Mouse (Mus musculus): Measurements from ENCODE around the gene Thap4. TPM values are rescaled to one million over a fixed set of nuclear protein-coding genes. Genes with fewer than 3 reads are reported as not detected.

The Thap4 gene
- total RNA-seq (2015; ENCODE audit: low replicate concordance) = 6.3 and 15.0 TPM in 2 replicates
- total RNA-seq (2017; ENCODE audit: low replicate concordance) = 1.4 and 6.1 TPM in 2 replicates

DNA sequence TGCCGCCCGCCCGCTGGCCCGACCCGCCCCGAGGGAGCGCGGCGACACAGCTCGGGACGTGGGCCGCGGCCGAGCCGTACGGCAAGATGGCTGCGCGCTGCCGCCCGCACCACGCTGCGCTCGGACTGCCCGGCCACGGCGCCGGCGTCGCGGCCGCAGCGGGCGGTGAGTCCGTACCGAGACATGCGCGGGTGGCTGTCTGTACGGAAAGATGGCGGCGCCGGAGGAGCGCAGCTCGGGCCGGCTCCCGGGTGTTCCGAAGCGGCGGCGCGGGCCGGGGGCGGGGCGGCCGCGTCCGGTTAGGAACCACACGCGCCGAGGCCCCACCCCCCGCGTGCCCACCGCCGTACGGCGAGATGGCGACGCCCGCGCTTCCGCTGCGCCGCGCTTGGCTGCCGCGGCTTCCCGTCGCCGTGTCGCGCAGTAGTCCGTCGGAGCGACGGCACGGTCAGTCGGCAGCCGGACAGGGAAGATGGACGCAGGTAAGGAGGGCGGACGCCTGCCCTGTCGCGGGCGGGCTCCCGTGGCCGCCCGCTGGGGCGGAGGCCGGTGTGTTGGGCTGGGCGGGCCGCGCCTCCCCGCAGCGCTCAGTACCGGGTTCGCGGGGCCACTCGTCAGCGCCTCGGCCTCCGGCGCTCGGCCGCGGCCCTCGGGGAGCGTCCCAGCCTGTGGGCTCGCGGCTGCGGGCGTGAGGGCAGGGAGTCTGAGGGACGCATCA lies at the start of gene Thap4:
Gene Thap4, minus strand, starts transcription at position 292 of the 718 bp plus-strand sequence.
- ATAC-seq (replicated peaks; ENCODE audit: low FRiP score, poor library complexity, severe bottlenecking) = peak; percentile 63

- ATAC-seq (replicated peaks; ENCODE audit: low FRiP score, poor library complexity, severe bottlenecking) = peak; percentile 72
Measured at GRCm38 (mm10) chr1:93803556-93804507, 49.2 kb upstream of the Thap4 start, which contains the start of gene Ing5. Gene Ing5, plus strand, starts transcription at chr1:93803965.

GRCm38 (mm10) chr1:93802771-93803170 lies 48.1 kb upstream of the Thap4 start:
- 0 out of 2 replicates have a peak, but pooled peaks have one; percentile 4 for ATAC-seq (replicated peaks; ENCODE audit: low FRiP score, poor library complexity, severe bottlenecking)

DNA sequence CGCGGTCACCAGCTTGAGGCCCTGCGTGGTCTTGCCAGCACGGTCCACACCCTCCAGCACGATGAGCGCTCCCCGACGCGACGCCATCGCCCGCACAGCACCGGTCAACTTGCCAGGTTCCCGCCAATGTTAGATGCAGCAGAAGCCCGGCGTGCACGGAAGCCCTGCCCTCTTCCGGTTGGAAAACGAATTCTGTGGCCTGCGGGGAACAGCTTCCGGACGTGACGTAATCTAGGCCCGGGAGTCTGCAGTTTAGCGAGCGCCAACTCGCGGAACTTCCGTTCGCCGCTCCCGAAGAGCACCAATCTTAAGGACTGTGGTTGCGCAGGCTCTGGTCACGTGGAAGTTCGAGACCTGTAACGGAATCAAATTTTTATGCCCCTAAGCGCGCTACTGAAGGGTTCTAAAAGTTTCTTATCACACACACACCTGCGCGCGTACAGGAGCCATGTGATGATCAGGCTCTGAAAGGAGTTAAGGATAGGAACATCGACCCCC lies 47.1 kb upstream of the Thap4 start, which contains the start of gene Dtymk:
Gene Dtymk, minus strand, starts transcription at position 194 of the 498 bp plus-strand sequence.
- peak; percentile 72 for ATAC-seq (replicated peaks; ENCODE audit: low FRiP score, poor library complexity, severe bottlenecking)

DNA sequence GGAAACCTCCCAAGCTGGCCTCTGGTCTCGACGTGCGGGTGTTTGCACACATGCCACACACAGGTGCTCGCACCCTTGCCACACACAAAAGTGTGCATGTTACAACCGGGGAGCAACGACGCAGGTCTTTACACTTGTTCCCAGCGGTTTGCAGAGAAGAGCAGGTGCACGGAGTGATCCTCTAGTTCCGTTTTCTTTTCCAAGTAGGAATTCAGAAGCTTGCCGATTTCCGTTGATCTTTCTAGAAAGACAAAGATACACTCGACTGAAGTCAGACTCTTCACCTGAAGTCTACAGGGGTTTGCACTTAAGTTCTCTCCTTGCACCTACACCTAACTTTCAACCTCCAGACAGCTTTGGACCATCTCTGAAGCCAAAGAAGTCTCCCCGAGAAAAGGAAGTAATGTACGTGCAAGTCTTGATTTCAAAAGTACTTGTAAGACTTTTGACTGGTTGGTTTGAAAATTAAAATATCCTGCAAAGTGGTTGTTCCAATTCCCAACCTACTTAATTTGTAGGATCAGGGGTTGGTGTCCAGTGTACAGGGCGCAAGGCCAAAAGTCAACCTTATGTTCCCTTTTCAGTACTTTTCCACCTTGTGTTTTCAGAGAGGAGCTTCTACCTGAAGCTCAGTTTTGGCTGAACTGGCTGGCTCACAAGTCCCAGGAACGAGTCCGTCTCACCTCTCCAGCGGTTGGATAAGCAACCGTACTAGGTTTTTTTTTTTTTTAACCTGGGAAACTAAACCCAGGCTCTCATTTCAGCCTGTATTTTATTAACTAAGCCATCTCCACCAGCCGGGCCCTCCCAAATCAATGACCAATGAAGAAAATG lies 46.2 kb upstream of the Thap4 start:
- ATAC-seq (replicated peaks; ENCODE audit: low FRiP score, poor library complexity, severe bottlenecking) = no peak

GRCm38 (mm10) chr1:93795886-93796285 lies 41.2 kb upstream of the Thap4 start:
- ATAC-seq (replicated peaks; ENCODE audit: low FRiP score, poor library complexity, severe bottlenecking) = no peak

DNA sequence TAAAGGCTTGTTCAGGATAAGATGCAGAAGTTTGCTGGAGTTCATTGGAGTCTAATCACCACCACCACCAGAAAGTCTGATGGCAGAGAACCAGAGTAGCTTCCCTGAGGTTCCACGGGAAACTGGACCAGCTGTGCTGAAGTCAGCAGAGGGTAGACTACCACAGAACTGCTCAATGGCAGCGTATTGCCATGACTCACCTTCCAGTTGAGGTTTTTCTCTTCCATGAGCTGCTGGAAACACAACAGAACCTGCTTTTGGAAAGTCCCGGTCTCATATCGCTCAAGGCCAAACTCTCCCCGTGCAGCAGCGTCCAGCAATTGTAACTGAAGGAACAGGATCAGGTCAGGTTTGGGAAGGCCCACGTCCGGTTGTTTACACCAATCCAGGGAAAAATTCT lies 39.9 kb upstream of the Thap4 start:
- no peak for ATAC-seq (replicated peaks; ENCODE audit: low FRiP score, poor library complexity, severe bottlenecking)

- no peak for ATAC-seq (replicated peaks; ENCODE audit: low FRiP score, poor library complexity, severe bottlenecking)
Measured at GRCm38 (mm10) chr1:93786912-93787311, 32.2 kb upstream of the Thap4 start.

DNA sequence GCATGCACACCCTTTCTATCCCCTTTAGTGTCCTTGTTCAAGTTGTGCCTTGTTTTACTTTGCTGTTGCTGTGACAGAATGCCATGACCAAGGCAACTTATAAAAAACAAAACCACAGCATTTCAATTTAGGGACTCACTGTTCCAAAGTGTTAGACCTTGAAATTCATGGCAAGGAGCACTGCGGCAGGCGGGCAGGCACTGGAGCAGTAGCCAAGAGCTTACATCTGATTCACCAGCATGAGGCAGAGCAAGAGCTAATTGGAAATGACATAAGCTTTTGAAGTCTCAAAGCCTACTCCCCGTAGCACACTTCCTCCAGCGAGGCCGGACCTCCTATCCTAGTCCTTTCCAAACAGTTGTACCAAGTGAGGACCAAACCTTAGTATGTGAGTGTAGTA lies 22.0 kb upstream of the Thap4 start:
- no peak for ATAC-seq (replicated peaks; ENCODE audit: low FRiP score, poor library complexity, severe bottlenecking)

GRCm38 (mm10) chr1:93769901-93770300 lies 15.2 kb upstream of the Thap4 start:
- no peak for ATAC-seq (replicated peaks; ENCODE audit: low FRiP score, poor library complexity, severe bottlenecking)

DNA sequence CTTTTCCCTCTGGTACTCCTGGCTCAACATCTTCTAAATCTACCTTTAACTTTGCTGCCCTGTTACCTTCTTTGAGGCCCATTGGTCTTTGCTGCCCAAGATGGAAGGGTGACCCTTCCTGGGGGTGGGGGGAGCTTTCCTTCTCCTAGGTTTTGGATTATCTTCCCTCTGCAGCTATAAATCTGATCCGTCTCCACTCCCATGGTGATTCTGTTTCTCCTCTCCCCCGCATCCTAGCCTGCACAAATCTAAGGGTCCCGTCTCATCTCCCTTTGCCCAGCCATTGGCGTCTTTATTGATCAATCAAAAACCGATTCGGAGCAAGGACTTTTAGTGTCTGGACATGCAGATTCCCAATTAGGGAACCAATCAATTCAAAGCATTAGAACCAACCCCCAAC lies 12.9 kb upstream of the Thap4 start:
- ATAC-seq (replicated peaks; ENCODE audit: low FRiP score, poor library complexity, severe bottlenecking) = no peak

DNA sequence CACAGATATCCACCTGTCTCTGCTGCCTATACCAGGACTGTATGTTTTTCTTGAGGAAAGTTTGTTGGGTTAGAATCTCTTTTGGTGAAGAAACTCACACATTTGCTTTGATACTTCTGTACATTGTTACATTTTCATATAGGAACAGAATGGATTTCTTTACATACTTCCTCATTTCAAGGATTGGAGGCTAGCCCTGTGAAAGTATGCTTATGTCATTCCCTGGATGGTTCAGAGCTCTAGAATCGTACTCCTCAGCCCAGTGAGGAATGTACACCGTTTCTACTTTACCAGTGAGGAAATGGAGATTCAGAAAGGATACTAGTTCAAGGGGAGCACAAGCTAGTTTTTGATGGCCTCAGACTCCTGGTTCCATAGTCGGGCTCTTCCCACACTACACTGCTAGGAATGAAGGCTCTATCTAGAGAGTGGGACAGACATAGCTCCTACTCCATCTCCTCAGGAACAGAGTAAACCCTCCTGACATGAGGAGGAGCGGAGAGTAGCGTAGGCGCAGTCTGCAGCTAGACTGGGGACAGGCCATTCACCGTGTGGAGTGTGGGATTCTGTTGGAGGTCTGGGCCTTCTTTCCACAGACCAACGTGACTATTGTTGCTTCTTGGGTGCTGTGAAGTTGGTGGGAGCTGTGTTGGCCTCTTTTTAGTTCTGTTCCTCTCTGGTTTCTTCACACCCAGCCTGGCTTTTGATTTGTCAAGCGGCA lies 10.4 kb upstream of the Thap4 start:
- no peak for ATAC-seq (replicated peaks; ENCODE audit: low FRiP score, poor library complexity, severe bottlenecking)

- ATAC-seq (replicated peaks; ENCODE audit: low FRiP score, poor library complexity, severe bottlenecking) = peak; percentile 89
Measured at GRCm38 (mm10) chr1:93763531-93763930, 8.9 kb upstream of the Thap4 start.

DNA sequence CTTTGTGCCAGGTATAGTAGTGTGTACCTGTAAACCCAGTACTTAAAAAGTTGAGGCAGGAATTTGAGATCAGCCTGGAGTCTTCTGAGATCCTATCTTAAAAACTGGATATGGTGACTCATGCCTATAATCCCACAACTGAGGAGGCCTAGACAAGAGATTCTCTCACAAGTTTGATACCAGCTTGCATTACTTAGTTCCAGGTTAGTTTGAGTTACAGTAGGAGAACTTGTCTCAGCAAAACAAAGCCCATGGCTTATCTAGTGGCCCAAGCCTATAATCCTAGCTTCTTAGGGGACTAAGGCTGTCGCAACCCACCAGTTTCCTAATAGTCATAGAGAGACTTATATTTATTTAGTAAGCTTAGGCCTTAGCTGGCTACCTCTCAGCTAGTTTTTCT lies 5.4 kb upstream of the Thap4 start:
- no peak for ATAC-seq (replicated peaks; ENCODE audit: low FRiP score, poor library complexity, severe bottlenecking)

GRCm38 (mm10) chr1:93756154-93756553 lies 1.5 kb upstream of the Thap4 start:
- ATAC-seq (replicated peaks; ENCODE audit: low FRiP score, poor library complexity, severe bottlenecking) = peak; percentile 52

DNA sequence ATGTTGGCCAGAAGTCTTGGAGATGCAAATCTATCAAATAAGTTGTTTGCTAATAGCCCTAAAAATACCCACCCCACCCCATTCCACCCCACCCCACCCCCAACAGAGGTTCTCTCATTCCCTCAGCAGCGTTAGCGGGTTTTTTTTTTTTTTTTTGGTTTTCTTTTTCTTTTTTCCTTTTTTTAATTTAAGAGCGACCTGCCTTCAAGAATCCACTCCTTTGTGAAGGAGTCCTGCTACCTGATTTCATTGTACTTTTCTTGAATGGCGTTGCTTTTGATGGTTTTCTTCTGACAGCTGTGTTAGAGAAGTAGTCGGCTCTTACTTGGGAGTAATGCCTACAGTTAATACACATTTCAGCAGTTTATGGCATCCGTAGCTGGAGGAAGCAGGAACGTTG lies 954 bp upstream of the Thap4 start:
- no peak for ATAC-seq (replicated peaks; ENCODE audit: low FRiP score, poor library complexity, severe bottlenecking)

DNA sequence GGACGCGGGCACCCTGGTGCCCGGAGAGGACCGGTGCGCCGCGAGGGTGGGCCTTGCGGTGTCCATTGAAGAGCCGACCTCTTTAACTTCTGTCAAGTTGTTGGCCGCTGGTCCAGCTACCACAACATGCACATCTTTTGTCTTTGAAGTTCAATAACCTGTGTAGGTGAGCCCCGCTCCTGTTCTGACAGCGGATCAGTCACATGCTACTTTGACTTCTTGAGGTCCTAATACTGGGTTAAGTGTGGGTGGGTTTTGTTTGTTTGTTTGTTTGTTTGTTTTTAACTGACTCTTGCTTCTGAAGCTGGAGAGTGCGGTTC lies 587 bp upstream of the Thap4 start:
- ATAC-seq (replicated peaks; ENCODE audit: low FRiP score, poor library complexity, severe bottlenecking) = no peak

GRCm38 (mm10) chr1:93753911-93754572 lies 622 bp downstream of the Thap4 start:
- ATAC-seq (replicated peaks; ENCODE audit: low FRiP score, poor library complexity, severe bottlenecking) = no peak

DNA sequence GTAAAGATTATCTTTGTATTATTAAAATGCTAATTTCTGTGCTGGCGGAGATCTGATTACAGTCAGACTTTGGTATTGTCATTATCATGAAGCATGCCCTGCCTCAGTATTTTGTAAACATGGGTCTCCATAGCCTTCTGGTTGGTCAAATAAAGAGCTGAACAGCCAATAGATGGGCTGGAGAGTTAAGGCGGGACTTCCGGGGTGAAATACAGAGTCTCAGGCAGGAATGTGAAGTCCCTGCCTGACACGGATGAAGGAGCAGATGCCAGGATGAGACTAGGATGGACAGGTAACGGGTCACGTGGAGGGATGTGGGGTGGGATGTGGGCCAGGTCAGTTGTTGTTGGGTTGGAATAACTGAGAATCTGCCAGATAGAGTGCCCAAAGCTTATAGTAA lies 3.4 kb downstream of the Thap4 start, which contains the start of gene Atg4b:
Gene Atg4b, plus strand, starts transcription at position 211 of the 400 bp plus-strand sequence.
- ATAC-seq (replicated peaks; ENCODE audit: low FRiP score, poor library complexity, severe bottlenecking) = no peak

All from erythroblast, adult 5-6 weeks (primary cell).